Mouse (Mus musculus) CD4-positive, CD25-positive, alpha-beta regulatory T cell (primary cell): ENCODE results near the gene Prcp. TPM values are rescaled to one million over a fixed set of nuclear protein-coding genes. Genes with fewer than 3 reads are reported as not detected.

Experiments
- polyA plus RNA-seq: library from polyadenylated mRNA; unstranded; fragments of 100-300 nt; shearing (Covaris generic); gene quantifications from one replicate; pipeline ENCODE4 v1.2.1, GENCODE M21; 2017

The Prcp gene
- polyA plus RNA-seq, result 16.3 TPM

GRCm38 (mm10) chr7:92874116-92874675 is at the start of gene Prcp, which contains the start of gene Ddias:
Gene Prcp (plus strand): TSS chr7:92874470.
Gene Ddias (minus strand): TSS chr7:92874247.

Other genes starting within 250 kb of the Prcp start
- gene Ankrd42, start 237.3 kb upstream of the Prcp start, polyA plus RNA-seq, result not detected
- gene Pcf11, start 204.5 kb upstream of the Prcp start, polyA plus RNA-seq, result 46.7 TPM
- 0.05 TPM for gene Rab30, start 132.9 kb upstream of the Prcp start, polyA plus RNA-seq
- 3.7 TPM for gene Ddias, start 223 bp upstream of the Prcp start, polyA plus RNA-seq
- not detected for gene Fam181b, start 205.4 kb downstream of the Prcp start, polyA plus RNA-seq